Mouse (Mus musculus): ENCODE measurements around the gene Fyn.
A peak's percentile ranks its signal among the peaks of the same experiment; 100 is the strongest.

The Fyn gene

GRCm38 (mm10) chr10:39541951-39542521 is 173.4 kb downstream of the Fyn start:
- DNase-seq: no peak

GRCm38 (mm10) chr10:39542535-39543257 is 174.0 kb downstream of the Fyn start:
- no peak for DNase-seq

GRCm38 (mm10) chr10:39543258-39543770 is 174.7 kb downstream of the Fyn start:
- DNase-seq: no peak

GRCm38 (mm10) chr10:39547369-39548074 is 178.9 kb downstream of the Fyn start:
- DNase-seq: no peak

GRCm38 (mm10) chr10:39550791-39551190 is 182.1 kb downstream of the Fyn start:
- no peak for DNase-seq

GRCm38 (mm10) chr10:39551637-39552185 is 183.1 kb downstream of the Fyn start:
- no peak for DNase-seq

- no peak for DNase-seq
Observed at GRCm38 (mm10) chr10:39552351-39552814, 183.7 kb downstream of the Fyn start.

GRCm38 (mm10) chr10:39552903-39553302 is 184.2 kb downstream of the Fyn start:
- DNase-seq: no peak

- DNase-seq: no peak
Observed at GRCm38 (mm10) chr10:39555289-39555715, 186.6 kb downstream of the Fyn start.

GRCm38 (mm10) chr10:39555740-39556139 is 187.1 kb downstream of the Fyn start:
- DNase-seq: no peak

GRCm38 (mm10) chr10:39557360-39557759 is 188.7 kb downstream of the Fyn start:
- DNase-seq: no peak

- DNase-seq: peak; percentile 78
Observed at GRCm38 (mm10) chr10:39557851-39558250, 189.2 kb downstream of the Fyn start.

GRCm38 (mm10) chr10:39558492-39559005 is 189.9 kb downstream of the Fyn start:
- no peak for DNase-seq

- DNase-seq: no peak
Observed at GRCm38 (mm10) chr10:39559321-39559720, 190.7 kb downstream of the Fyn start.

GRCm38 (mm10) chr10:39562383-39562782 is 193.7 kb downstream of the Fyn start:
- DNase-seq: no peak

- no peak for DNase-seq
Observed at GRCm38 (mm10) chr10:39563552-39564223, 195.0 kb downstream of the Fyn start.

GRCm38 (mm10) chr10:39566901-39567300 is 198.2 kb downstream of the Fyn start:
- DNase-seq: no peak

GRCm38 (mm10) chr10:39568991-39569390 is 200.3 kb downstream of the Fyn start:
- no peak for DNase-seq

GRCm38 (mm10) chr10:39571011-39571410 is 202.4 kb downstream of the Fyn start:
- DNase-seq: no peak

- no peak for DNase-seq
Observed at GRCm38 (mm10) chr10:39572050-39572671, 203.5 kb downstream of the Fyn start.

- no peak for DNase-seq
Observed at GRCm38 (mm10) chr10:39572672-39573051, 204.0 kb downstream of the Fyn start.

GRCm38 (mm10) chr10:39576466-39576865 is 207.8 kb downstream of the Fyn start:
- no peak for DNase-seq

Data from kidney, postnatal 14 days (tissue).